Mouse (Mus musculus): ENCODE results near the gene Pkd2.

DNA sequence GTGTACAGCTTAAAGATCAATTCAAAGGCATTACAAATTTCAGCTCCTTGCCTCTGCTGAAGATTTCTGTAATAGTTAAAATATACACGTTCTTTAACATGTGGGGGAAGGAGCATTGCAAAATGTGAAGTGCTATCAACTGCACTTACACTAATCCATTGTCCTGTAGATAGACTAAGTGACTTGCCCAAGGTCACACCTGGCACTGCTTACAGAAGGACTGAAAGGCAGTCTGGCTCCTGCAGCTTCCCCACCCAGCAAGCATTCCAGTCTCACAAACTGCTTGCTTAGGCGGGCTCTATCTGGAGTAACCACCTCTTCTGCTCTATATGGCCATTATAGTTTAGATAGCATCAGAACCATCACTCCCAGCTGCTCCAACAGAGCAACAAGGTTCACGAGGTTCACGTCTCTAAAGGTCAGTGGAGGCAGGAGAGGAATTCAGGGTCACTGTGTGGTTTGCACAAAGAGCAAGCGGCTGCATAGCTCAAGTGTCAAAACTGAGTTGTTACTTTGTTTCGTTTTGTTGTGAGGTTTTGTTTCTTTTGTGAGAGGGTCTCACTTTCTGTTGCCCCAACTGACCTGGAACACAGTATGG, 25.2 kb upstream of the Pkd2 start:
- TF ChIP-seq CTCF (IDR thresholded peaks at IDR 0.05; ENCODE audit: control insufficient read depth, insufficient read depth, insufficient replicate concordance, low read depth, low read length) (no peak), POLR2A (IDR thresholded peaks at IDR 0.05; ENCODE audit: control insufficient read depth, low read depth, low read length) (no peak)
